Mouse (Mus musculus): Measurements from ENCODE around the gene Cnksr3.

Gene Cnksr3

DNA sequence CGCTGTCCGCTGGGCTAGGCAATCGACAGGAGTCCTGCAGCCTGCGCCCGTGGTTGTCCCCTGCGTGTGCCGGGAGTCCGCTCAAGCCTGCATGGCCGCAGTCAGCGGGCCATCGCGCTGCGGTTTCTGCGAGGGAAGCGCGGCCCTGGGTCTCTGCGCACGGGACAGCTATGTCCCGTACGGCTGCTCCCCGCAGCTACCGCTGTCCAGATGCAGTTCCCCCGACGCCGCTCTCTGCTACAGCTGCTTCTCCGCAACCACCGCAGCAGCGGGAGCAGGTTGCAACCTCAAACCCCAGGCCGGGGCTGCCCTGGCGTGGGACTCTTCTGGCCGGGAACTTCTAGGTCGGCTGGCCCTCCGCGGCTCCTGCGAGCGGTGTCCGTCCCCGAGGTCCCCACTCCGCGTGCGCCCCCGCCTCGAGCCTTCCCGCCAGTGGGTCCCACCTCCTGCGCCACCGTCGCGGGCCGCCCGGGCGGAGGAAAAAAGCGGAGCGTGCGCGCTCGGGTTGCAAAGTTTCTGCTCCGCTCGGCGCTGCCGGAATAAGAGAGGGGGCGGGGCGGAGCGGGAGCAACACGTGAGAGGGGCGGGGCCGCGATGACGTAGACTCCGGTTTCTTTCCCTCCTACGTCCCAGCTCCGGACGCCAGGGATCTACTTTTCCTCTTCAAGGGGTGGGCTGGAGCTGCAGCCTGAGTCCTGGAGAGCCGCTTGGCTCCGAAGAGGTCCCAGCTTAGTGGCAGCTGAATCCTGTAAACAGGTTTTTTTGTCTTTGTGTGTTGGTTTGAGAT lies at the start of gene Cnksr3:
TSS of gene Cnksr3 (minus strand) at position 542 of the 787 bp plus-strand sequence.
- DNase-seq = peak; percentile 99

DNA sequence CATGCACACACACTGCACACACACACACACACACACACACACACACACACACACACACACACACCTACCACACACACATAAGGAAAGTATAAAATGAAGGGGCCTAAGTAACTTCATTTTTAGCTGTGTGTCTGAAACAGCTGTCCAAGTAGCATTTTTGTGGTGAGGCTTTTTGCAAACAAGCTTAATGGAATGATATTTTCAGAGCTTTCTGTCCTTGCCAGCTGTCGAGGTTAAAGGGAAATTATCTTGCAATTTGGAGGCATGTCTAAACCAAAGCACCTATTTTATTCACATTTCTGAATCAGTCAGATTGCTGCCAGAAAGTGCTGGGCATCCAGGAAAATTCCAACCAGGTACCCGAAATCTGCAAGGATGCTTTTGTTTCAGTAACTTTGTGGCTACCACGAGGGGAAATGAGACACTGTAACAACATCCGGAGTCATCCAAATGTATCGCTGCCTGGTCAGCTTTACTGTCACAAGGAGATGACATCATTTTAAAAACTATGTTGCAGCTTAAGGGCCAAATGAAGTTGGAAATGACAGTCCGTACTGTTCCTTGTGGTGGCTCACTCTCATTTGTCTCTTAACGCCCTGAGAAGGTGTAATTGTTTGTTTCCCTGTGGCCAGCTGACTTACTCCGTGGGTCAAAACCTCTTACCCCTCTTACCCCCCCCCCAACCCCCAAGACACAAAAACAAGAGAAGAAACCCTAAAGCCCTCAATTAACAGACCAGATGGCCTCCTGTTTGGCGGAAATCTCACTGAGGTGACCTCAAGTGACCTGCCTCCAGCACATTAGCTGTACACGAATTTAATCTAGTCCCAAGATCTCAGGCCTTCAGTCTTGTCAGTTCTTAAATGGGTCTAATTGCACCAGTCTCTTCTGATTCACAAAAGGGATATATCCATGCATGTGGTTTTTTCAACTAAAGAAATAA lies 48.4 kb upstream of the Cnksr3 start:
- DNase-seq = peak; percentile 63 to 64

DNA sequence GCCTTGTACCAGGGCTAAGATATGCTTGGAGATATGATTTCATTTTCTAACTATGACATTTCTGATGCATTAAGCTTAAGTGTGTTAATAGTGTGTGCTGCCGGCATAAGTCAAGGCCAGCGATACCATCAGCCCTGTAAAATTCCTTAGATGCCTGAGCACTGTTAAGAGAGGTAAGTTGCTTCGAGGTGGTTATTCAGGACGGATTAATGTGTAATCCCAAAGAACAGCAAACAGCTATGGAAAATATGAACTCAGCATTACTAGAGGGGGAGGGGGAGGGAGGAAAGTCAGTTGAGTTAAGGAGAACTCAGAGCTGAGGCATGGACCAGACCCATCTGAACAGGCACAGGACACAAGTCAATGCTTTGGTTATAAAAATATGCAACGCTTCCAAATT lies 46.6 kb upstream of the Cnksr3 start:
- no peak for DNase-seq

DNA sequence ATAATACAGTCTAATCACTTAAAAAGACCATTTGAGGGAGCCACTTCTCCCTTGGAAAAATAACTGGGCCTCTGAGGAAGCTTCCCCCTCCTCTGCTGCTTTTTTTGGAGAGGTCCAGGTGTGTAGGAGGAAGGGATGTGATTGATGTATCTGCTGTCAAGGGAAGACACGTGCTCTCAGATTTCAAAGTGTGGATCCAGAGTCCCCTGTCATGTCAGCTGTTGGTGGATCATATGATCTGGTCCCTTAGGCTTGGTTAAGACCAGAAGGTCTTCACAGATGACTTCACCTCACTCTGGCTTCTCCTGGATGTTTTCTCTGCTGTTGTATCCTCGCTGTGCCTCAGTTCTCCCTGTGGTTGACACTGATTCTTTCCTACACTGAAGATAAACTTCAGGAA lies 38.4 kb upstream of the Cnksr3 start:
- DNase-seq = no peak

DNA sequence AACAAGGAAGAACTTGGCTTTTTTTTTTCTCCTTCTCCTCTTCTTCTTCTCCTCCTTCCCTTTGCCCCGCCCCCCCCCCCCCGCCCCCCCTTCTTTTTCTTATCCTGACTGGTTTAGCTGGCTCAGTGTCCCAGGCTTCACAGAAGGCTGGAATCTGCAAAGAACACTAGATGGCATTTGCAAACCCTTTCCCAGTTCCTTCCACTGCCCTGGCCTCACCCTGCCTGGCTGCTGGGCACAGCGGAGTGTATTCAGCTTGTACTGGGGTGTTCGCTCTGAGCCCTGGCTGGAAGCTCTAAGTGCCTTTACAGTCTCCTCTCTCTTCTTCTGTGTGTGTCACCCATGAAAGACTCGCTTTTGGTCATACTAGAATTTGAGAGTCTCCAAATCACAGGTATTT lies 22.6 kb upstream of the Cnksr3 start:
- DNase-seq = peak; percentile 47 to 62

DNA sequence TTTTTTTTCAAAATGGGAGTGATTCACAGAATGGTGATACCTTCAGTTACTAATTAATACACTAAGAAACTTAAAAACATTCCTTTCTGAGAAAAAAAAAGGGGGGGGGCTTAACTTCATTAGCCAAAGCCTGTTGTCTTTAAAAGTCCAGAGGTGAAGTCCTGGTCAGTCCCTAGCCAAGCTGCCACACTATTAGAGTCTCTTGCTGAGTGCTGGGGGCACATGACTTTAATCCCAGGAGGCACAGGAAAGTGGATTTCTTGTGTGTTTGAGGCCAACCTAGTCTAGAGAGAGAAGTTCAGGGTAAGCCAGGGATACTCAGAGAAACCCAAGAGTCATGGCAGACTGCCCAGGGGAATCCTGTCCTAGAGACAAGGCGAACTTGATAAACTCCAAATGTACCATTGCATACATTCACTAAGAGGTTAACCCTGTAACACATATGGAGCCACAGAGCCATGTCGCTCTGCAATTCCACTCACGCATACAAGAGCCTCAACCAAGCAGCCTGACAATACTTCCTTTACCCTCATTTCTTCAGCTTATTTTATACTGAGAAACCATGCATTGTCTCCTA lies 5.6 kb upstream of the Cnksr3 start:
- DNase-seq = no peak

DNA sequence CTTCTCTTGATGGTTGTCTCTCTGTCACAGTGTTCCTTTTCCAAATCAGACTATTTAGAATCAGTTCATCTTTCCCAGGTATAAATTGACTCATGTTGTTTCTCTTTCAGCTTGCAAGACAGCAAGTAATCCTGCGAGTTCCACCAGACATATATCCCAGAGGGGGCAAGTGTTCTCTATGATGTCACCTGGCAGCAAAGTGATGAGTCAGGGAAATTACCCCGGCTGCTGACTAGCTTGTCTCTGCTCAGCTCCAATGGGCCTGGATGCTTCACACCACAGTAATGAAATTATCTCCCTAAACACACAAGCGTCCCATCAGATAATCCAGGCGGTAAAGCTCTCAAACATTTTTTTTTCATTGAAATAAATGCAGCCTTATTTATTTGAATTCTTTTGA lies 2.7 kb upstream of the Cnksr3 start:
- DNase-seq = no peak

DNA sequence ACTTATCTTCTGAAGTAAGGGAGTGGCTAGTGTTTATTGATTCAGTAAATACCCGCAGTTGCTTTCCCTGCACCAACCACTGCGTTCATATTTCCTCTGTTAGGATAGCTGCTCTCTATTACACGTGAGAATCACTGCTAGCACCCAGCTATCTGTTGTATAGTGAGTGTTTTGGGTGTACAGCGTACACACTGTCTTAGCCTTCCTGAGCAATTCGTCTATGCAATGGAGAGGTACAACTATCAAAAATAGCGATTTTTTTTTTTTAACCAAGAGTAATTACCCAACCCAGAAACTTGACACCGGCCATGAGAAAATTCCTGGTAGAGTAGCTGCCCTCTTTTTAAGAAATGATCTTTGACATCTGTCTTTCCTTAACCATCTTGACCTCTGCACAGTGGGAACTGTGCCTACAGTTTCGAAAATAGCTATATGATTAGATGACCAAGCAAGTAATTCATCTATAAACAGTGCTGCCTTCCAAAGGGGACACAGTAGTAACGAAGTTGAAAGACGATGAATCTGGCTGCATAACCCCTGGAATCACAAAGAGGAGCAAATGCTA lies 1.1 kb upstream of the Cnksr3 start:
- DNase-seq = no peak

DNA sequence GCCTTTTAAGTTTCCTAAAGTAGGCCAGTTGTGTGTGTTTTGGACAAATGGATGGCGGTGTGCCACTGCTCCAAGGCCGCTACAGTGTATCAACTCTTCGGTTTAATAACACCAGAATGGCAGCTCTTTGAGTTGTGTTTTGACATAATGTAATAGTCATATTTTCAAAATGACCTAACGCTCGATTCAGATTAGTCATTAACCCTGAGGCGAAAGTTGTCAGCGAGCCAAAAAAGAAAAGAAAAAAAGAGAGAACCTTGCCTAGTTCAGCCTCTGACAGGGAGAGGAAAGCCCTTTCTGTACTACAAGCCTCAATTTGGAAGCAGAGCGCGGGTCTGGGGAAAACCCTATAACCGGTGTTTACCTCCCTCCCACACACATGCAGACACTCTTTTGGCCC lies 500 bp upstream of the Cnksr3 start:
- DNase-seq = peak in 1 of 2 experiments; percentile 65

DNA sequence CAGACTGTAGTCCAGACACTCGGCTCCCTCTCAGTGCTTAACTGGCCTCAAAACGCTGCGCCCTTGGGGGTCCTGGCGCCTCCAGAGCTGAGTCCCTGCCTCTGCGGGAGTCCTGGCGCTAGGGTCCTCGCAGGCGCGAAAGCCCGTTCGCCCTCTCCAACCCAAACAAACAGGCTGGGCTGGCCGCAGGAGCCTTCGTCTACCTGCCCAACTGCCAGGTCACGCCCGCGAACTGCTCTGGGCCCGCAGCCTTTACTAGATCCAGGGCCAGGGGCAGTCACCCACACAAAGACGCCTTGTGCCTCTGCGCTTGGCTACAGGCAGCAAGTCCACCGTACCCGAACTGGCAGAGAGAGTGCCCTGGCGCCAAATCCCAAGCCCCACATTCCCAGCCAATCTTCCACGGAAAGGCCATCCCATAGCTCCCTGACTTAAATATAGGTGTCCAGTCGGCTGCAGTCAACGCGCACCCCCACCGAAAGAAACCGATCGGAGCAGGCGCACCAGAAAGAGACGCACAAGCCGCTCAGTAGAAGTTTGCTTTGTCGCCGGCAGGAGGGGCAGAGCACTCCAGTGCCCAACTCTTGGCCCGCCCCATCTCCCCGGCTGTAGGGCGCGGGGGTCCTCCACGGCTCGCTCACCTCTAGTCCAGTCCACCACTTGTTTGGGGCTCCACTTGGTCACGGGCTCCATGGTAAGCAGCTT lies 894 bp downstream of the Cnksr3 start:
- peak; percentile 87 for DNase-seq

DNA sequence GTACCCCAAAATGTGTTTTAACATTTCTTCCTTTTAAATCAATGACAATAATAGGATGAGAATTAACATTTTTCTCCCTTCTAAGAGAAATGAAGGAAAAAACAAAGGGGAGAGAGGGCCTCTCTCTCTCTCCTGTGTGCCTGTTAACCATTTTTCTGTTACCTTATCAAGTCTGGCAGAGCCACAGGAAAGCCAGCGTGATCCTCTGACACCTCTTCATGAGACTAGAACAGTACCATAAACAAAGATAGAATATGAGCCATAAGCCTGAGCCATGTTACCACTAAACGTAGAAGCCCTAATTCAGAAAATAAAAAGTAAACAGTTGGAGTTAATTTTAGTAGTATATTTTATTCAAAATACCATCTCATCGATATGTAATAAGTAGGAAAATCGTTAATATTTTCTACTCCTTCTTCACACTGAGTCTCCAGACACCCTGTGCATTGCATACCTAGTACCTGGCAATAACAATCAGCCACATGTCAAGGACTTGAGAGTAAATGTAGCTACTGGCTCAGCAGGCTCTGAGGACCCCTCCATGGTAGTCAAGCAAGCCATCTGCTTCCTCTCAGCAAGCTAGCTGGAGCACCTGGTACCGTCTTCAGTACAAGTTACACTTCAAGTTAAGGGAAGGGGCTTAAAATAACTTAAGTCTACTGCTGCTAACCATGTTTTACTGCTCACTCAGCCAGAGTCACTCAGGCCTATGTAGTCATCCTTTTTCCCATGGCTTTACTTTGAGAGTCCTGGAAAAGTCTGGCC lies 2.2 kb downstream of the Cnksr3 start:
- DNase-seq = peak; percentile 57 to 73

DNA sequence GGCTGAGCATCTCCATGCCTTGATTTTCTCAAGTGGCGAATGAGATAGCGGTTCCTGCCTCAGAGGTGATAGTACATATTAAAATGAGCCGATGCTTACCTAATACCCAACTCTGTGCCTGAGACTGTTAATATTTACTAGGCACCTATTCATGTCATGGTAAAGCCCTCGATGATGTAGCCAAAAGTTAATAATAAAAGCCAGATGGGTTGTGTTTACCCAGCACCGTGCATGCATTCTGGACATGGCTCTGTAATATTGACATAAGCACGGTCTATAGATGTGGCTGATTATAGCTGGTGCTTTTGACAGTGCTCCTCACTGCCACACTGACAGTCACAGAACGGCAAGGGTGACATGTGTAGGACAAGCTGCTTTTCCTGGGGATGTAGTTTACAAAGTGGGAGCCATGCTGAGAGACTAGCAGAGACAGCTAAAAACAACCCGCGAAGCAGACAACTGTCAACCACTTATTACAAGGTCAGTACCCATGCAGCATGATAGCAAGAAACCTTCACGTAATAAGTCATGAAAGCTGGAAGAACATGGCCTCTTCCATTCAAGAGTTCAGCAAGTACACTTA lies 3.1 kb downstream of the Cnksr3 start:
- no peak for DNase-seq

DNA sequence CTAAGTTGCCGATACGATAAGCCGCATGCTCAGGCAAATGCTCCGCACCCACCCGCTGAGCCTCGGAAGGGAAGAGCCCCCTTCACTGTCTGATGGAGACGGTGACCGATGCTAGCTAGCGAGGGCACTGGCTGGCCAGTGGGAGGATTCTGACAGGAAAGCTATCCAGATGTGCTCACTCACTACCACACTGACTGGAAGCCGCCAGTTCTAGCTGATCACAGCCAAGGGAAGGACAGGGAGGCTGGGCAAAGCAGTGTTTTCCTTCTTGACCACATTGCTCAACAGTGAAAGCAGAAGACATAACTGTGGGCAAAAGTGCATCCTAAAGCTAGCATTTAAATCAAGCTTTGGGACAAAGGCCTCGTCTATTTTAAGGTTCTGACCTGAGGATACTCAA lies 4.7 kb downstream of the Cnksr3 start:
- no peak for DNase-seq

DNA sequence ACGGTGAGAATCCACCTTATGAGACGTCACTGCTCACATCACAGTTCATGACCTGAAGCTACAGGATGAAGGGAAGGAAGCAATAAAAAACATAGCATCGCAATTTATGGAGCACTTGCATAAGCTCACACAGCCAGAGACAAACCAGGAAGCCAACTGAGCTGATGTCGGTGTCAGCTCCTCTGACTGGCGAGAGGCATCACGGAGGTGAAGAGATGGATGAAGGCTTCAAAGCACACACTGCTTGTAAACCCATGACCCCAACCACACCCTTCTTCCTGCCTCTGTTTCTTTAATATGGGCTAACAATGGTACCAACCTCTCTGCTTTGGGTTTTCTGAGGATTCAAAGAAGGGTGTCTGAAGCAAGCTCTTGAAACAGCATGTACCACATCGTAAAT lies 5.5 kb downstream of the Cnksr3 start:
- no peak for DNase-seq

DNA sequence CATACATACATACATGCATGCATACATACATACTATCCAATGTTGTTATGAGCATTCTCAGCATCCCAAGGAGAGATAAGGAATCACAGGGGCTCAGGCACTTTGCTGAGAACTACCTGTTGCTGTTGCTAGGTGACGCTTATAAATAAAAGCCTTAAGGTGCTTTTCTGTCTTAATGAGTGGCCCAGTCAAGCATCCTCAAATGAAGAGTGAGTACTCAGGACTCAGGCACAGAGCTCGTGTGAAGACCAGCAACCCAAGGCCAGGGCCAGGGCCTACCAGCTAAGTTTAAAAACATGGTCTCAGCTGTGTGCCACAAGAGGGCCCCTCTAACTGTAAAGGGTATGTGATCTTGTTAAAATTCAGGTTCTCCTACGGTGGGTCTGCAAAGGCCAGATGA lies 6.5 kb downstream of the Cnksr3 start:
- no peak for DNase-seq

DNA sequence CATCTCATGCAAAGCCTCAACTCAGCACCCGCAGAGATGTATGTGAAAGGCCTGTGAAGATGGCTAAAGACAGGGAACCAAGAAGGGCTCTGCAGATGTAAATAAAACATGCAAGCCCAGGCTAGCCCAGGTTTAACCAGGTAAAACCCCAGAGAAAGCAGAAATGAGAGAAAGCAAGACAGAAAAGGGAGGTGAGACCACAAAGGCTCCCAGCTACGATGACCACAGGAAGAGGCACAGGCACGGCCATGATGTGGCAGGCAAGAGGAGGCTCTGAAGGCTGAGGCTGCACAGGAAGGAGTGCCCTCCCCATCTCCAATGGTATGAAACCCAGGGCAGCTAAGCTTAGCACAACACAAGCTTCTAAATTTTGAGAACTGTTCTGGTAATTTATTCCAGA lies 7.1 kb downstream of the Cnksr3 start:
- no peak for DNase-seq

DNA sequence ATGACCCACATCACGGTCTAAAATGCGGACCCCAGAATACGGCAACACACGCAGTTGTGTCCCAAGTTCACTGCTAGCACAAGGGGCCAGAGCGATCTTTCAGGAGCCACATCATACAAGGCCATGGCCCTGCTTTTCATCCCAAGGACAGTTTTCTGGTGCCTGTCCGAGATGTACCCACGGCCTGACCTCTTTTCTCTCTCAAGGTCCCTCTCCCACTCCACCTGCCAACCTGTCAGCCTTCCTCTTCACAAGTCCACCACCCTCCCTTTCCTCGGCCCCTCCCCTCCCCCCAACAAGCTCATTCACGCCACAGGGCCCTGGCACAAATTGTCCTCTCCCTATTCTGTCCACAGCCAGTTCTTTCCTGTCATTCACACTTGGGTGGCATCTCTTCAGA lies 9.5 kb downstream of the Cnksr3 start:
- no peak for DNase-seq

DNA sequence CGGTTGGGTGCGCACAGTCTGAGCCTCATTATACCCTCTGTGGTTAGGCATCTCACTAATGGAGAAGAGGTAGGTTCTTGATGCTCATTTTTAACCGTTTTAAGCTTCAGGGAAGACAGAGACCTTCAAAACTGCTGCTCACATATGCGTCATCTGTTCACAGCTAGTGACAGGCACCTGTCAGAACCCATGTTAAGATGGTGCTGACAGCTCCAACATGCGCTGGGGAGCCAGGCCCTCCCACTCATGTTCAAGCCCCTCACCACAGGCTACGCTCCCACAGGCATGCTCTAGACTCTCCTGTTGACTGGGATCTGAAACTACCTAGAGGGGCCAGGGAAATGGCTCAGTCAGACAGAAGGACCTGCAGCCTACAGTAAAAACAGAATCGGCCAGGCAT lies 11.4 kb downstream of the Cnksr3 start:
- no peak for DNase-seq

DNA sequence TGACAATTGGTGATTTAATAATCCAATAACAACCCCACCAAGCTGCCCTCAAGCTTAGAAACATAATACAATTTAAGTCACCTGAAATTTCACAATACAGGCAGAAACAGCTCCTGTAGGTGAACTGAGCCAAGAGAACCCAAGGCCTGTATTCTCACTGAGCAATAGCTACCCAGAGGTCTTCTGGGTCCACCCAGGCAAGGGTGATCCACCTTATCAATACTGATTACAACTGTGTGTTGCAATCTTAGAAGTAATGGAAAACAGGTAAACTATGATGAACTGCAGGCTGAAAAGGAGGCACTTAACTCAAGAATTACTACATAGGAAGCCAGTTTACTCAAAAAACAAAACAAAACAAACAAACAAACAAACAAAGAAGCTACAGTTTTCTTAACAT lies 13.8 kb downstream of the Cnksr3 start:
- DNase-seq = no peak

DNA sequence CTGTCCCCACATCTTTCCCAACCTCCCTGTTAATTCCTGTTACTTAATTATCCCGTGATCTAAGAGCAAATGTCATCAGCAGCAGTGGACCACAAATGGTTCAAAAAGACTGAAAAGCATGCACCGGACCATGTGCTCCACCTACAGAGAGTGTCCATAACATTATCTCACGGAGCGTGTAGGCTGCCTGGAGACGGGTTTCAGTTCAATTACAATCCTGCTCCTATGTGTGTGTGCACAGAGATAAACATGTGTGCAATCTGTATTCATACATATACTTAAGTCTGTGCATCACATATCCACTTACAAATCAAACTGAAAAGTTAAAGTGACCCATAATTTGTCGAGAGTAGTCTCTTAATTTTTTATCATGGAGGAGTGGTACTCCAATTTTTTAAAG lies 14.3 kb downstream of the Cnksr3 start:
- DNase-seq = no peak

DNA sequence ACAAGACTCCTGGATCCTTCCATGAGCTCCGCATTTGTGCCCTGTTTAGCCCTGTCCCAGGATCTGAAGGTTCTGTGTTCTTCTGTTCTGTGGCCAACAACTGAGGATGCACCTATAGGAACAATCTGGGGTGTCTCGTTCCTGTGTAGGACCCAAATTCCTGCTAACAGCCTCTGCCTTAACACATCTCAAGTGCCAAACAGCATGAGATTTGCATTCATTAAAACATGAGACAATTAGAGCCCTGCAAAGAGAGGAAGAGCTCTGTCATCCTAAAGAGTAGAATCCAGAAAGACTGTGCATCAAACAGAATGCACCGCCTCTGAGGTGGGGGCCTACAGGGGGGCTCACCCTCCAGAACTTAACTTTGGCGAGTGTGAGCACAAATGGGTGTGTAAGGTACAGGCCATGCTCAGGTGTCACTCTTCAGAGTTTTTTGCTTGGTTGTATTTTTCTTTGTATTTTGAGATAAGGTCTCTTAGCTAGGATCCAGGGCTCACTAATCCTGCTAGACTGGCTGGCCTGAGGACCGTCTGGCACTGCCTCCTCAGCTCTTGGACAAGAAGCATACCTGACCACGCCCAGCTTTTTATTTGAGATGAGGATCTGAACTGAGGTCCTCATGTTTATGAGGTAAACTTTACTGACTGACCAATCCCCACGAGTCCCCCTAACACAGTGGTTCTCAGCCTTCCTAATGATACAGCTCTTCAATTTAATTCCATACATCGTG lies 15.2 kb downstream of the Cnksr3 start:
- DNase-seq = no peak

Measured in cerebellum, postnatal 10 days (tissue).